Mouse (Mus musculus) heart, adult 2 months (tissue): ENCODE measurements at regions not wholly inside any gene's neighbourhood (a gene's known extent, or its start where the extent isn't known, plus 50 kb on each side); places are given as distances from the start of the nearest gene placed in this dataset.

Experiments
- DNase-seq, 2 experiments: peaks; one replicate each; pipeline ENCODE4 v3.0.0; 2021
- H3K27ac ChIP-seq: fragments of 200-600 bp; 2 replicates; pipeline ENCODE4 v1.8.1; 2022
- H3K27me3 ChIP-seq: fragments of 200-500 bp; 2 replicates; pipeline ENCODE4 v1.6.1; 2012; ENCODE audit warnings: mild to moderate bottlenecking, low read length, inconsistent platforms, mixed read lengths; ENCODE audit not compliant: control insufficient read depth, insufficient read depth
- H3K36me3 ChIP-seq: fragments of 200-500 bp; 2 replicates; pipeline ENCODE4 v1.6.1; 2012; ENCODE audit warnings: low read length, inconsistent platforms; ENCODE audit not compliant: control insufficient read depth, insufficient read depth
- H3K4me1 ChIP-seq: fragments of 200-500 bp; 2 replicates; pipeline ENCODE4 v1.6.1; 2011; ENCODE audit warnings: low read length; ENCODE audit not compliant: control insufficient read depth, insufficient read depth
- H3K4me3 ChIP-seq: fragments of 200-600 bp; 2 replicates; pipeline ENCODE4 v1.8.1; 2022
- H3K79me2 ChIP-seq: fragments of 200-500 bp; replicated peaks from 2 replicates; pipeline ENCODE4 v1.6.1; 2012; ENCODE audit warnings: mild to moderate bottlenecking, inconsistent platforms, low read length, moderate library complexity, mixed read lengths; ENCODE audit not compliant: control insufficient read depth, insufficient read depth
- H3K9ac ChIP-seq: fragments of 200-500 bp; 2 replicates; pipeline ENCODE4 v1.6.1; 2012; ENCODE audit warnings: low read depth, mild to moderate bottlenecking, control low read depth, inconsistent platforms, low read length, mixed read lengths
- CTCF ChIP-seq: fragments of 200-600 bp; IDR thresholded peaks from 2 replicates; pipeline ENCODE4 v1.8.1; 2022; ENCODE audit warnings: antibody characterized with exemption, mild to moderate bottlenecking, moderate library complexity
- EP300 ChIP-seq: fragments of 200-500 bp; IDR thresholded peaks from 2 replicates; pipeline ENCODE4 v1.6.1; 2011; ENCODE audit warnings: low read depth, low read length, control low read depth; ENCODE audit not compliant: insufficient read depth
- POLR2A ChIP-seq: fragments of 200-500 bp; IDR thresholded peaks from 2 replicates; pipeline ENCODE4 v1.6.1; 2011; ENCODE audit warnings: mild to moderate bottlenecking, low read depth, low read length, control low read depth; ENCODE audit not compliant: insufficient read depth
- WGBS: fragments of 180-500 bp; shearing (Covaris S2); methylation state at CpG from one replicate; pipeline ENCODE4 v1.1.7; 2018; 5-methylcytosine and 5-hydroxymethylcytosine counted together
- intact Hi-C: fragments of 180-260 bp; cut with DNase I; formaldehyde crosslinking; loops from one replicate; pipeline ENCODE4 v1.15.1; 2025

DNA sequence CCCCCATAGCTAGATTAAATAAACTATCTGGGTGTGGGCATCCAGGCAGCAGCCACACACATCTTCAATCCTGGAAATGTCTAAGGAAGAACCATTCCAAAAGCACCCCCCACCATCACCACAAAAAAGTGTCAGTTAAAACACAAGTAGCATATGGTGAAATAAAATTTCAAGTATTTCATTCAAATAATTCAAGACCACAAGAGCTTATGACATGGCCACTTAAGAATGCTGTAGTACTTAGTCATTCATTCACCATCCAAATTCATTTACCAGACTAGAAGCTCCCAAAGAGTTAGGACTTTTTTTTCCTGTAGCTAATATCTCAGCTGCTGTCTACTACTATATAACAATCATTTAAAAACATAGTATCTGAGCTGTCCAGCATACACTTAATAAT, 75.4 kb upstream of the Vgll2 start:
- H3K79me2 ChIP-seq = no peaks in the 10 kb centered on the region
- H3K9ac ChIP-seq = no peak overlapping the region
- no peaks in the 10 kb centered on the region for H3K27me3 ChIP-seq
- intact Hi-C loops = no loop called here
- H3K4me1 ChIP-seq = no peaks in the 10 kb centered on the region; the same call in 1 of the 2 replicates
- TF ChIP-seq EP300 (no peak), CTCF (no peak), POLR2A (no peak)
- no peak for DNase-seq
- H3K36me3 ChIP-seq = no peaks in the 10 kb centered on the region
- H3K27ac ChIP-seq = no peak overlapping the region
- no peak overlapping the region for H3K4me3 ChIP-seq

DNA sequence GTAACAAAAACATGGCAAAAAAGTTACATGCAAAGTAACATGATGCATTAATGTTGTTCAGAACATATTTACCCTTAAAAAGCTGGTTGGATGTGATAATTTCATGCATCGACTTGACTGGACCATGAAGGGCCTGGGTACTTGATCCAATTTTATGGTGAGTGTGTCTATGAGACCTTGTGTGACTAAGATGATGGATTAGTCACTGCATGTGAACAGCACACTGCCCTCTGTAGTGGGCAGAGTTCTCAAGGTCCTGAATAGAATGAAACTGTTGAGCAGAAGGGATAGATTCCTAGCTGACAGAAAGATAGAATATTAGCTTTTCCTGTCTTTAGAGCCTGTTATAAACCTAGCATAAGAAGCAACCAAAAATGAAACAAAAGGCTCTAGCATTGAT, 72.3 kb upstream of the Vgll2 start:
- Histone ChIP-seq H3K27me3 (no peaks in the 10 kb centered on the region), H3K4me3 (no peak overlapping the region), H3K79me2 (no peaks in the 10 kb centered on the region), H3K36me3 (no peaks in the 10 kb centered on the region), H3K27ac (no peak overlapping the region), H3K4me1 (no peaks in the 10 kb centered on the region; the same call in 1 of the 2 replicates), H3K9ac (no peak overlapping the region)
- DNase-seq = no peak
- no peak for TF ChIP-seq CTCF
- no peak for TF ChIP-seq EP300
- TF ChIP-seq POLR2A = no peak
- intact Hi-C loops = no loop called here
- 82% methylated on average over 1 of the region's 1 CpGs for WGBS

DNA sequence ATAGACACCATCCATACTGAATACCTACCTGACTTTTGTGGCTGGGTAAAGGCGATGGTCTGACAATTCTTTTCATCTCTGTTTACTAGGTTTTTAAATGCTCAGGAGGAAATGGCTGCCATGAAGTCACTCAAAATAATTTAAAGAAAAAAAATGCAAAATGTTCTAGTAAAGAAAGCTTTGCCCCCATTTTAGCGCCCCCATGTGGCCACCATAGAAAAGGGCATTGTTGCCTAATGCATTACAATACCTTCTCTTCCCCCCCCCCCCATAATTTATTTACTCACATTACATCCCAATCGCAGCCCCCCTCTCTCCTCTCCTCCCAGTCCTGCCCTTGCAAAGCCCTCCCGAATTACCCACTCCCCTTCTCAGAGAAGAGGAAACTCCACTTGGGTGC, 70.3 kb upstream of the Vgll2 start:
- Histone ChIP-seq H3K27me3 (no peaks in the 10 kb centered on the region), H3K4me3 (no peak overlapping the region), H3K36me3 (no peaks in the 10 kb centered on the region), H3K79me2 (no peaks in the 10 kb centered on the region), H3K27ac (no peak overlapping the region), H3K4me1 (no peaks in the 10 kb centered on the region), H3K9ac (no peak overlapping the region)
- no peak for TF ChIP-seq EP300
- TF ChIP-seq CTCF = peak; percentile 22; the same call in 1 of the 2 replicates
- DNase-seq = no peak
- WGBS = 74% methylated on average over 4 of the region's 4 CpGs
- intact Hi-C loops = no loop called here

DNA sequence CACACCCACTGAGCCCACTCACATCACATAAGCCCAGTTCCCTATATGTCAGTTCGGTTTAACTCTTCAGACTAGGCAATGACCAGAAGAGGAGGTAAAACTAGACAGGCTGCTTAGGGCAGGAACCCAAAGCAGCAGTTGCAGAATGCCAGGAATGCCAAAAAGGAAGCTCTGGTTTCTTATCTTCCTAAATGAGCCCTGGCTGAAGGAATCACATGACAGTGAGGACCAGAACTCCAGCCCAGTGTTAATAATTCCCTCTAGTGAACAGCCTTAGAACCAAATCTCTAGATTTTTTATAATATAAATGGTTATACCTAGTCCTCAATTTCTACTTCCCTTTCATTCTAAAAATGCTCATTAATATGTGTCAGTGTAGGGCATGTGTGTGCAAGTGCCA, 65.8 kb upstream of the Vgll2 start:
- intact Hi-C loops = no loop called here
- Histone ChIP-seq H3K27ac (no peak overlapping the region), H3K4me1 (no peaks in the 10 kb centered on the region), H3K79me2 (no peaks in the 10 kb centered on the region), H3K9ac (no peak overlapping the region), H3K36me3 (no peaks in the 10 kb centered on the region), H3K27me3 (no peaks in the 10 kb centered on the region), H3K4me3 (no peak overlapping the region)
- TF ChIP-seq POLR2A (no peak), CTCF (no peak), EP300 (no peak)
- DNase-seq = no peak
- 17% methylated on average over 1 of the region's 1 CpGs for WGBS

DNA sequence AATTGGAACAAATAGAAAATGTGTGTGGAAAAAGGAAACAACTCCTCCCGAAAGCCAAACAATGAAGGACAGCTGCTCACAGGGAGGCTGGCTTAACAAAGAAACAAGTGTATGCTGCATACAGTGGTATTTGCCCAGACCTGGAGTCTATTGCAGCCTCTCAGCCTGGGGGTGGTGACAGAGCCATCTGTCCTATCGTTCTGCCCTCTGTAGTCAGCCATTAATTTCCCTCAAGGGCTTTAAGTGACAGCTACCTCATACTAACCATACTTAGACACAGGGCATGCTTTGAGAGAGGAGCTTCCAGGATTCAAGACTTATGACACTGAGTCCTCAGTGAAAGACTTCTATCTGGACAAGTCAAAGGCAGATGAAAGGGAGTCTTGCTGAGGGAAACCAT, 60.8 kb upstream of the Vgll2 start:
- no peak for TF ChIP-seq POLR2A
- TF ChIP-seq CTCF = no peak
- TF ChIP-seq EP300 = no peak
- DNase-seq = no peak
- Histone ChIP-seq H3K36me3 (no peaks in the 10 kb centered on the region), H3K9ac (no peak overlapping the region), H3K79me2 (no peaks in the 10 kb centered on the region), H3K27ac (no peak overlapping the region), H3K4me3 (no peak overlapping the region), H3K27me3 (no peaks in the 10 kb centered on the region), H3K4me1 (no peaks in the 10 kb centered on the region)
- whole genome bisulfite sequencing = 18% methylated on average over 2 of the region's 2 CpGs
- intact Hi-C loops = no loop called here

DNA sequence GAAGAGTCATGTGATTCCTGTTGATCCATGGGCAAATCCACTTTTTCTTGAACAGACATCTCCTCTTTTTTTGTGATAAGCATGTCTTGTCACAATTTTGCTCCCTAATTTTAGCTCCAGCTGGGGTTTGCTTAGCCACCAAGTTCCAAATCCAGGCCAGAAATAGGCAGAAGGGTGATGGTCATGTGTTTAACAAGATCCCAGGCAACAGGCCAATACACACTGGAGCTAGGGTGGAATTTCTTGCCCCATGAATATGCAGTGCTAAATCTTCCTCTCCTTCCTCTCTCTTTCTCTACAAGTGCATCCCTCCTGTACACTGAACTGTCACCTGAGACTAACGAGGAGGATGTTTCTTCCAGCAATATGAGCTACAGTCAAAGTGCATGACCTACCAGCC, 58.6 kb upstream of the Vgll2 start:
- no peaks in the 10 kb centered on the region for H3K4me1 ChIP-seq
- H3K27ac ChIP-seq = no peak overlapping the region
- intact Hi-C loops = no loop called here
- H3K79me2 ChIP-seq = no peaks in the 10 kb centered on the region
- H3K27me3 ChIP-seq = no peaks in the 10 kb centered on the region
- H3K4me3 ChIP-seq = no peak overlapping the region
- WGBS = 86% methylated on average over 1 of the region's 1 CpGs
- no peaks in the 10 kb centered on the region for H3K36me3 ChIP-seq
- H3K9ac ChIP-seq = no peak overlapping the region
- TF ChIP-seq CTCF (no peak), POLR2A (no peak), EP300 (no peak)
- peak in 1 of 2 experiments; percentile 25 for DNase-seq
